Mouse (Mus musculus): ENCODE data around the gene Ppfia3. TPM values are rescaled to one million over a fixed set of nuclear protein-coding genes. Genes with fewer than 3 reads are reported as not detected.

Gene Ppfia3
- not detected for polyA plus RNA-seq (2017; shearing (Covaris generic))

GRCm38 (mm10) chr7:45366652-45367019, at the start of gene Ppfia3:
Ppfia3 (minus strand) TSS chr7:45367019.

GRCm38 (mm10) chr7:45413113-45413863, 46.5 kb upstream of the Ppfia3 start, which contains the start of gene Ntf5:
Ntf5 (plus strand) TSS chr7:45413695.

GRCm38 (mm10) chr7:45405091-45406075, 38.6 kb upstream of the Ppfia3 start, which contains the start of gene Kcna7:
Kcna7 (plus strand) TSS chr7:45405653.

GRCm38 (mm10) chr7:45395578-45396336, 28.9 kb upstream of the Ppfia3 start, which contains the start of gene Snrnp70:
Snrnp70 (minus strand) TSS chr7:45395742.

GRCm38 (mm10) chr7:45370475-45371311, 3.9 kb upstream of the Ppfia3 start, which contains the start of gene Lin7b:
Lin7b (minus strand) TSS chr7:45370583.

GRCm38 (mm10) chr7:45335056-45335455, 31.8 kb downstream of the Ppfia3 start, which contains the start of gene Hrc:
Hrc (plus strand) TSS chr7:45335290.

GRCm38 (mm10) chr7:45333431-45333982, 33.3 kb downstream of the Ppfia3 start, which contains the start of gene Trpm4:
Trpm4 (minus strand) TSS chr7:45333780.

Other genes starting within 250 kb of the Ppfia3 start
- 2,728 TPM for gene Rps11, start 242.6 kb downstream of the Ppfia3 start, polyA plus RNA-seq (2017; shearing (Covaris generic))
- 3,371 TPM for gene Rpl13a, start 238.3 kb downstream of the Ppfia3 start, polyA plus RNA-seq (2017; shearing (Covaris generic))
- not detected for gene Gm45713, start 230.8 kb downstream of the Ppfia3 start, polyA plus RNA-seq (2017; shearing (Covaris generic))
- gene Flt3l, start 230.6 kb downstream of the Ppfia3 start, polyA plus RNA-seq (2017; shearing (Covaris generic)) = 252 TPM
- gene Pih1d1, start 212.7 kb downstream of the Ppfia3 start, polyA plus RNA-seq (2017; shearing (Covaris generic)) = 30.4 TPM
- 42.7 TPM for gene Aldh16a1, start 212.4 kb downstream of the Ppfia3 start, polyA plus RNA-seq (2017; shearing (Covaris generic))
- 0.20 TPM for gene Slc17a7, start 203.1 kb downstream of the Ppfia3 start, polyA plus RNA-seq (2017; shearing (Covaris generic))
- gene Gfy, start 187.4 kb downstream of the Ppfia3 start, polyA plus RNA-seq (2017; shearing (Covaris generic)) = not detected
- not detected for gene Pth2, start 186.0 kb downstream of the Ppfia3 start, polyA plus RNA-seq (2017; shearing (Covaris generic))
- gene Ccdc155, start 162.1 kb downstream of the Ppfia3 start, polyA plus RNA-seq (2017; shearing (Covaris generic)) = not detected
- 2.7 TPM for gene Dkkl1, start 154.9 kb downstream of the Ppfia3 start, polyA plus RNA-seq (2017; shearing (Covaris generic))
- 0.95 TPM for gene Tead2, start 151.3 kb downstream of the Ppfia3 start, polyA plus RNA-seq (2017; shearing (Covaris generic))
- 402 TPM for gene Cd37, start 127.9 kb downstream of the Ppfia3 start, polyA plus RNA-seq (2017; shearing (Covaris generic))
- gene Slc6a16, start 125.9 kb downstream of the Ppfia3 start, polyA plus RNA-seq (2017; shearing (Covaris generic)) = not detected
- gene Slc6a21, start 89.5 kb downstream of the Ppfia3 start, polyA plus RNA-seq (2017; shearing (Covaris generic)) = not detected
- gene Trpm4, start 33.2 kb downstream of the Ppfia3 start, polyA plus RNA-seq (2017; shearing (Covaris generic)) = 8.0 TPM
- not detected for gene Hrc, start 31.7 kb downstream of the Ppfia3 start, polyA plus RNA-seq (2017; shearing (Covaris generic))
- gene Lin7b, start 3.6 kb upstream of the Ppfia3 start, polyA plus RNA-seq (2017; shearing (Covaris generic)) = not detected
- 236 TPM for gene Snrnp70, start 28.7 kb upstream of the Ppfia3 start, polyA plus RNA-seq (2017; shearing (Covaris generic))
- not detected for gene Kcna7, start 38.6 kb upstream of the Ppfia3 start, polyA plus RNA-seq (2017; shearing (Covaris generic))
- not detected for gene Ntf5, start 46.7 kb upstream of the Ppfia3 start, polyA plus RNA-seq (2017; shearing (Covaris generic))
- not detected for gene Lhb, start 53.8 kb upstream of the Ppfia3 start, polyA plus RNA-seq (2017; shearing (Covaris generic))
- gene Gys1, start 67.8 kb upstream of the Ppfia3 start, polyA plus RNA-seq (2017; shearing (Covaris generic)) = 8.8 TPM
- gene Ruvbl2, start 71.1 kb upstream of the Ppfia3 start, polyA plus RNA-seq (2017; shearing (Covaris generic)) = 33.7 TPM
- gene Ftl1, start 92.9 kb upstream of the Ppfia3 start, polyA plus RNA-seq (2017; shearing (Covaris generic)) = 2,872 TPM
- gene Bax, start 99.9 kb upstream of the Ppfia3 start, polyA plus RNA-seq (2017; shearing (Covaris generic)) = 198 TPM
- 6.5 TPM for gene Tulp2, start 114.9 kb upstream of the Ppfia3 start, polyA plus RNA-seq (2017; shearing (Covaris generic))
- gene Gm45808, start 119.8 kb upstream of the Ppfia3 start, polyA plus RNA-seq (2017; shearing (Covaris generic)) = not detected
- gene Dhdh, start 121.8 kb upstream of the Ppfia3 start, polyA plus RNA-seq (2017; shearing (Covaris generic)) = 0.16 TPM
- 133 TPM for gene Nucb1, start 143.4 kb upstream of the Ppfia3 start, polyA plus RNA-seq (2017; shearing (Covaris generic))
- 587 TPM for gene Ppp1r15a, start 159.2 kb upstream of the Ppfia3 start, polyA plus RNA-seq (2017; shearing (Covaris generic))
- gene Plekha4, start 159.3 kb upstream of the Ppfia3 start, polyA plus RNA-seq (2017; shearing (Covaris generic)) = 1.0 TPM
- 0.66 TPM for gene Hsd17b14, start 187.9 kb upstream of the Ppfia3 start, polyA plus RNA-seq (2017; shearing (Covaris generic))
- gene Bcat2, start 203.1 kb upstream of the Ppfia3 start, polyA plus RNA-seq (2017; shearing (Covaris generic)) = 123 TPM
- gene Fgf21, start 248.5 kb upstream of the Ppfia3 start, polyA plus RNA-seq (2017; shearing (Covaris generic)) = not detected

Measured in naive thymus-derived CD4-positive, alpha-beta T cell, adult 5 months (primary cell).